Mouse (Mus musculus): Measurements from ENCODE around the gene Scnn1g. TPM values are rescaled to one million over a fixed set of nuclear protein-coding genes. Genes with fewer than 3 reads are reported as not detected.

Gene Scnn1g
- polyA plus RNA-seq, 1 experiment from 2014 or later = not detected

DNA sequence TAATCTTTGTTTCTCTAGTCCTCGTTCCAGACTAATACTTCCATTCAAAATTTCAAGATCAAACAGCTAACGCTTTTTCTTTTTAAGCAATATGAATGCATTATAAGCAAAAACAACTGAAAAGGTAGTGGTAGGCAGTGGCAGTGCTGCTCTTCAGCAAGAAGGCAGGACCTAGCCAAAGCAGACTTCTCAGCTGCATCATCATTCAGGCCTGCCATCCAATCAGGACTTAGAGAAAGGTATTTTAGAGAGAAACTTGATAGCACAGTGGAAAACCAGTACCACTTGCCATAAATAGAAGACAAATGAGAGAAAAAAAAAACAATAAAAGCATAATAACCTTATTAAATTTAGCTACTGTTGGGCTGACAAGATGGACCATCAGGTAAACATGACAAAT, 29.2 kb upstream of the Scnn1g start:
- Histone ChIP-seq H3K4me1 (replicated peaks; ENCODE audit: control insufficient read depth, insufficient read depth, low read length) (peaks cover 34% of the 10 kb centered on the region), H3K4me3 (replicated peaks; ENCODE audit: low read length) (no peak overlapping the region; the same call in 1 of the 2 replicates)

DNA sequence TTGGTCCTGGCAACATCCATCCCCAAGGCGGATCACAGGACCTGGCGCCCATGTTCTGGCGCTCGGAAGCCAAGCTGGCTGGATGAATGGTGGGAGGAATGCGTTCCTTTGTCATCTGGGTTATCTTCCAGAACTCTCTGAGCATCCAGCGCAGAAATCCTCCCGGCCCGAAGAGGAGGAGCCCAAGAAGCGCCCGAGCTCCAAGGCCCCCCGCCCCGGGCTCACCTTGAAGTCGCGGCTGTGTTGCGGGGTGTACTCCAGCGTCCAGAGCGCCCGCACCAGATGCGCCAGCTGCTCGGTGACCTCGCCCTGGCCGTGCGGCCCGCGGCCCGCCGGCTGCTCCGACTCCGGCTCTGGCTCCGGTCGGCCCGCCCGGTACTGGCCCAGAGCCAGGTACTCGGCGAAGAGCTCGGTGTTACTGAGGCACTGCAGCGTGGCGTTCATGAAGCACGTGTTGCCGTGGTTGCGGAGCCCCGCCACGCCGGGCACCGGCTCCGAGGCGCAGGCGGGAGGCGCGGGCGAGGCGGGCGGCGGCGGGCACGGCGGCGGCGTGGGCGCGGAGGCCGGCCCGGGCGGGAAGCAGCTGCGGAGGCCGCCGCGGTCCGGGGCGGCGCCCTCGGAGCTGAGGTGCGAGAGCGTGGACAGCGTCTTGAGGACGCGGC, 27.7 kb upstream of the Scnn1g start:
- no peaks in the 10 kb centered on the region for H3K27me3 ChIP-seq (ENCODE audit: control insufficient read depth, insufficient read depth, low read length)
- peak overlapping the region; percentile 95 for H3K4me2 ChIP-seq (replicated peaks)
- no peaks in the 10 kb centered on the region for H3K9me3 ChIP-seq (ENCODE audit: control insufficient read depth, low read length)
- H3K4me1 ChIP-seq (replicated peaks; ENCODE audit: control insufficient read depth, insufficient read depth, low read length) = peaks cover 34% of the 10 kb centered on the region
- ATAC-seq (ENCODE audit: low FRiP score) = peak; percentile 25
- peak overlapping the region; percentile 91 for H3K27ac ChIP-seq
- under 1% methylated on average over 72 of the region's 77 CpGs for WGBS
- H3K36me3 ChIP-seq (replicated peaks; ENCODE audit: control insufficient read depth, insufficient read depth) = 0 out of 2 replicates have a peak, but pooled peaks cover 3% of the 10 kb centered on the region
- peak overlapping the region; percentile 85 for H3K9ac ChIP-seq
- H3K4me3 ChIP-seq (replicated peaks; ENCODE audit: low read length) = peak overlapping the region; percentile 91
- DNase-seq (ENCODE audit: low spot score) = peak; percentile 26

More for the DNA sequence above, 29.2 kb upstream of the Scnn1g start:
- DNase-seq (ENCODE audit: low spot score) (no peak), ATAC-seq (ENCODE audit: low FRiP score) (no peak)
- H3K27ac ChIP-seq = no peak overlapping the region
- H3K9ac ChIP-seq = no peak overlapping the region
- H3K9me3 ChIP-seq (ENCODE audit: control insufficient read depth, low read length) = no peaks in the 10 kb centered on the region
- WGBS = 89% methylated on average over 2 of the region's 2 CpGs
- H3K4me2 ChIP-seq (replicated peaks) = peak overlapping the region; percentile 95
- H3K27me3 ChIP-seq (ENCODE audit: control insufficient read depth, insufficient read depth, low read length) = no peaks in the 10 kb centered on the region
- H3K36me3 ChIP-seq (replicated peaks; ENCODE audit: control insufficient read depth, insufficient read depth) = 0 out of 2 replicates have a peak, but pooled peaks cover 3% of the 10 kb centered on the region

DNA sequence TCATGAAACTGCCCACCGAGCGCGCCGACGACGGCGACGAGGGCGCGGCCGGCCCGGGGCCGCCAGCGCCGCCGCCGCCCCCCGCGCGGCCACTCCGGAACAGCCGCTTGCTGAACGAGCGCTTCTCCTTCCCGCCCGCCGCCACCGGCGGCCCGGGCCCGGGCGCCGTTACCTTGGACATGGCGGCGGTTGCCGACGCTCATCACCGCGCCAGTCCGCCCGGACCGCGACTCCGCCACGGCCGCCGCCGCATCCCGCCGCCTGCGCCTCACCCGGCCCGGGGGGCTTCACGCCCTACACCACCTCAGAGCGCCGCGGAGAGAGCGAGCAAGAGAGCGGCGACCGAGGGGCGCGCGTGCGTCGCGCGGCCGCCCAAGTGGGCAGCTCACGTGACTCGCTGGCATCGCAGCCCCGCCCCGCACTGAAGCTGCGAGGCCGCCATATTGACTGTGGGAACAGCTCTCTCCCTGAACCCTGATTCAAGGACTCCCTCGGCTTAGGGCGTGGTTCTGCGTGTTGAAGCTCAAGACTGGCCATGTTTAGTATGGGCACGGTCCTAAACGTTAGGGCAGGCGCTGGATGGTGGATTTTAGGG, 27.1 kb upstream of the Scnn1g start, which contains the start of gene Usp31:
Usp31 (minus strand) TSS at position 181 of the 595 bp plus-strand sequence.
- H3K4me3 ChIP-seq (replicated peaks; ENCODE audit: low read length) = peak within 1 kb of the TSS; percentile 91
- WGBS = under 1% methylated on average over 32 of the region's 82 CpGs

DNA sequence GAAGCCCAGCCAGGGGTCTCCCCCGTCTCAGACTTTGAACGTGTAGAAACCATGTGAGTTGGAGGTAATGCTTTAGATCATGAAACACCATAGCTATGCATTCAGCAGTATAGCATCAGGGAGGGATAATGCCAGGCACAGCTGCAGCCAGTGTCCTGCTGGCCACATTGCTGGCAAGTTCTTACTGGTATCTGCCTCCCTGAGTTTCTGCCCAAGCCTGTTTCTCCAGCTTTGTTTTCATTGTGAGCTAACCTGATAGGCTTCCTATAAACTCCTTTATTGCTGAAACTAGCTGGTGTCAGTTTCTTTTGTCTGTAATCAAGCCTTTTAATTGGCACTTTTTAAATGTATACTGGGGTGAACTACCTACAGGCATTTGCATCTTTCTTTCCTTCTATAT, 23.1 kb upstream of the Scnn1g start:
- Histone ChIP-seq H3K4me1 (replicated peaks; ENCODE audit: control insufficient read depth, insufficient read depth, low read length) (peaks cover 2% of the 10 kb centered on the region), H3K9ac (no peak overlapping the region), H3K36me3 (replicated peaks; ENCODE audit: control insufficient read depth, insufficient read depth) (no peaks in the 10 kb centered on the region), H3K27ac (no peak overlapping the region), H3K4me2 (replicated peaks) (no peak overlapping the region), H3K4me3 (replicated peaks; ENCODE audit: low read length) (no peak overlapping the region), H3K9me3 (ENCODE audit: control insufficient read depth, low read length) (no peaks in the 10 kb centered on the region), H3K27me3 (ENCODE audit: control insufficient read depth, insufficient read depth, low read length) (no peaks in the 10 kb centered on the region)
- 66% methylated on average over 2 of the region's 2 CpGs for WGBS
- ATAC-seq (ENCODE audit: low FRiP score) (no peak), DNase-seq (ENCODE audit: low spot score) (no peak)

More for the DNA sequence above, 27.1 kb upstream of the Scnn1g start, which contains the start of gene Usp31:
- DNase-seq (ENCODE audit: low spot score) = peak; percentile 97
- Histone ChIP-seq H3K27me3 (ENCODE audit: control insufficient read depth, insufficient read depth, low read length) (no peaks in the 10 kb centered on the region), H3K36me3 (replicated peaks; ENCODE audit: control insufficient read depth, insufficient read depth) (0 out of 2 replicates have a peak, but pooled peaks cover 3% of the 10 kb centered on the region), H3K4me1 (replicated peaks; ENCODE audit: control insufficient read depth, insufficient read depth, low read length) (peaks cover 34% of the 10 kb centered on the region), H3K27ac (peak within 1 kb of the TSS; percentile 91), H3K9me3 (ENCODE audit: control insufficient read depth, low read length) (no peaks in the 10 kb centered on the region), H3K4me2 (replicated peaks) (peak within 1 kb of the TSS; percentile 95), H3K9ac (peak within 1 kb of the TSS; percentile 85)
- peak; percentile 99 for ATAC-seq (ENCODE audit: low FRiP score)

DNA sequence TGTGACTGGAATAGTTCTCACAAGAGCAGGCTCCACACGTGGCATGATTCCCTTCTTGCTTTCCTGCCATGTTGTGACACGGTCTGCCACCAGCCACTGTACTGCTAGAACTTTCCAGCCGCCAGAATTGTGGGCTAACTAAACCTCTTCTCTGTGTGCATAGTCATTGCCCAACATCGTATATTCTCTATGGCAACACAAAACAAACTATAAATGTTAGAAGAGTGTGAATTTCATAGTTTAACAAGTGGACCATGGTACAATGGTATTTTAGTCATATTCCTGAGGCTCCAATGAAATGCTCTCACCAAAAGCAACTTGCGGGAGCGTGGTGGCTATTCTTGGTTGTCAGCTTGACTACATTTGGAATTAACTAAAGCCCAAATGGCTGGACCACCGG, 17.2 kb upstream of the Scnn1g start:
- H3K4me2 ChIP-seq (replicated peaks) = no peak overlapping the region
- no peak overlapping the region for H3K9ac ChIP-seq
- no peaks in the 10 kb centered on the region for H3K27me3 ChIP-seq (ENCODE audit: control insufficient read depth, insufficient read depth, low read length)
- no peak overlapping the region for H3K27ac ChIP-seq
- no peaks in the 10 kb centered on the region for H3K9me3 ChIP-seq (ENCODE audit: control insufficient read depth, low read length)
- no peak overlapping the region for H3K4me3 ChIP-seq (replicated peaks; ENCODE audit: low read length)
- H3K4me1 ChIP-seq (replicated peaks; ENCODE audit: control insufficient read depth, insufficient read depth, low read length) = no peaks in the 10 kb centered on the region
- H3K36me3 ChIP-seq (replicated peaks; ENCODE audit: control insufficient read depth, insufficient read depth) = no peaks in the 10 kb centered on the region
- 81% methylated on average over 7 of the region's 7 CpGs for WGBS
- ATAC-seq (ENCODE audit: low FRiP score) = no peak
- DNase-seq (ENCODE audit: low spot score) = no peak

DNA sequence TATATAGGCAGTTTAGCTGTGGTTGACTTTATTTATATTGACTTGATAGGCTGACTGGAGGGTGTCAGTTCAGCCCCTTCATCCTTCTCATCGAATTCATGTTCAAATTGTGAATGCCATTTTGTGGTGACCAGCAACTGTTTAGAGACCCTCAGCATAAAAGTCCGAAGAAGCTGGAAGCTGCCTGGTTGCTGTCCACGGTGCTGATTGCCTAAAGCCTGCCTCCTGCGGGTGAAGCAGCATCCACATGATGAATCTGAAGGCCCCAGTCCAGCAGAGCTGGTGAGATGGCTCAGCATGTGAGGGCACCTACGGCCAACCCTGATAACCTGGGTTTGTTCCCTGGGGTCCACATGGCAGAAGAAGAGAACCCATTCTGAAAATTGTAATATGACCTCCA, 4.1 kb upstream of the Scnn1g start:
- 20% methylated on average over 5 of the region's 5 CpGs for WGBS
- Histone ChIP-seq H3K4me3 (replicated peaks; ENCODE audit: low read length) (no peak overlapping the region), H3K36me3 (replicated peaks; ENCODE audit: control insufficient read depth, insufficient read depth) (no peaks in the 10 kb centered on the region), H3K9ac (no peak overlapping the region), H3K9me3 (ENCODE audit: control insufficient read depth, low read length) (no peaks in the 10 kb centered on the region), H3K27ac (no peak overlapping the region), H3K4me1 (replicated peaks; ENCODE audit: control insufficient read depth, insufficient read depth, low read length) (0 out of 2 replicates have a peak, but pooled peaks cover 6% of the 10 kb centered on the region), H3K4me2 (replicated peaks) (no peak overlapping the region), H3K27me3 (ENCODE audit: control insufficient read depth, insufficient read depth, low read length) (peaks cover 23% of the 10 kb centered on the region)
- DNase-seq (ENCODE audit: low spot score) = no peak
- no peak for ATAC-seq (ENCODE audit: low FRiP score)

DNA sequence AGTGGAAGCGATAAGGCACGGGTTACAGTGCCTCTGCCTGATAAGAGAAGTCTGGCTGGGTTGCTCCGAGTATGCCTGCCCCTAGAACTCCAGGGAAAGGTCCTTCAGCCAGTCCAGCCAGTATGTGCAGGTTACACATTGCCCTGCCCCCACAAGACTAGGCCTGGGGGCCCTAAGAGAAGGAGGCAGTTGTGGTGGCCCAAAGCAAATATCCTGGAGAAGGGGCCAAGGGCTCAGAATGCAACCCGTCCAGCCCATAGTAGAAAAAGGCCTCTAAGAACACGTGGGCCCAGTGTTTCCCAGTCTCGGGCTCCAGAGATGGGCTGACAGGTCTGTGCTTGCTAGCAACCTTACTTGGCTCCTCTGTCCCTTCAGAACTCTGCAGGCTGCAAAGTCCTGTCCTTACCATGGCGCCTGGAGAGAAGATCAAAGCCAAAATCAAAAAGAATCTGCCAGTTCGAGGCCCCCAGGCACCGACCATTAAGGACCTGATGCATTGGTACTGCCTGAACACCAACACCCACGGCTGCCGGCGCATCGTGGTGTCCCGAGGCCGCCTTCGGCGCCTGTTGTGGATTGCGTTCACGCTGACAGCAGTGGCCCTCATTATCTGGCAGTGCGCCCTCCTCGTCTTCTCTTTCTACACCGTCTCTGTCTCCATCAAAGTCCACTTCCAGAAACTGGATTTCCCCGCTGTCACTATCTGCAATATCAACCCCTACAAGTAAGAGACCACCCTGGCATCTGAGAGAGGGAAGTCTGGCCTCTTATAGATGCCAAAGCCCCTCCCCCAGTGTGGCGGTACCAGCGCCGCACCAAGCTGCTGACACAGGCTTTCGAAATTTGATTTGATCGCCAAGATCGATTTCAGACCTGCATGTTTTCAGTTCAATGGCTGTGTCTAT, 3.5 kb downstream of the Scnn1g start:
- H3K36me3 ChIP-seq (replicated peaks; ENCODE audit: control insufficient read depth, insufficient read depth) = no peaks in the 10 kb centered on the region
- WGBS = 75% methylated on average over 29 of the region's 29 CpGs
- DNase-seq (ENCODE audit: low spot score) = no peak
- H3K9ac ChIP-seq = no peak overlapping the region
- no peak for ATAC-seq (ENCODE audit: low FRiP score)
- H3K27me3 ChIP-seq (ENCODE audit: control insufficient read depth, insufficient read depth, low read length) = peaks cover 32% of the 10 kb centered on the region
- H3K4me1 ChIP-seq (replicated peaks; ENCODE audit: control insufficient read depth, insufficient read depth, low read length) = 0 out of 2 replicates have a peak, but pooled peaks cover 6% of the 10 kb centered on the region
- H3K4me2 ChIP-seq (replicated peaks) = no peak overlapping the region
- H3K27ac ChIP-seq = no peak overlapping the region
- H3K9me3 ChIP-seq (ENCODE audit: control insufficient read depth, low read length) = no peaks in the 10 kb centered on the region
- no peak overlapping the region for H3K4me3 ChIP-seq (replicated peaks; ENCODE audit: low read length)

DNA sequence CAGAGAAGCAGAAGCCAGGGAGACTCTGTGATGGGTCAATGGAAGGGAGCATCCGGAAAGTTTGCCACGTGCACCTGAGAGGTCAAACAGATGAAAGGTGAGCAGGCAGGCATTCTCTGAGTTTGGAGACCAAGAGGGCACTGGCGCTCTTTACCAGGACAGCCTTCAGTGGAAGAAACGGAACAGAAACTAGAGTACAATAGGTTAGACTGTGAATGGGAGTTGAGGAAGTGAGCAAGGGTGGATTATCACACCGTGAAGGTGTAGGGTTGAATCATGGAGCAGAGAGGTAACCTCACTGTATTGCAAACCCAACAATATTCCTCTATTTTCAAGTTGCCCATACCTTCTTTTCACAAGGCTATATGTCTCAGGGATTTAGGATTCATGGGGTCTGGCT, 16.0 kb downstream of the Scnn1g start:
- H3K9me3 ChIP-seq (ENCODE audit: control insufficient read depth, low read length) = no peaks in the 10 kb centered on the region
- H3K4me3 ChIP-seq (replicated peaks; ENCODE audit: low read length) = no peak overlapping the region
- H3K4me2 ChIP-seq (replicated peaks) = no peak overlapping the region
- H3K4me1 ChIP-seq (replicated peaks; ENCODE audit: control insufficient read depth, insufficient read depth, low read length) = no peaks in the 10 kb centered on the region
- DNase-seq (ENCODE audit: low spot score) (no peak), ATAC-seq (ENCODE audit: low FRiP score) (no peak)
- H3K27me3 ChIP-seq (ENCODE audit: control insufficient read depth, insufficient read depth, low read length) = no peaks in the 10 kb centered on the region
- 84% methylated on average over 5 of the region's 5 CpGs for WGBS
- H3K9ac ChIP-seq = no peak overlapping the region
- no peaks in the 10 kb centered on the region for H3K36me3 ChIP-seq (replicated peaks; ENCODE audit: control insufficient read depth, insufficient read depth)
- H3K27ac ChIP-seq = no peak overlapping the region

DNA sequence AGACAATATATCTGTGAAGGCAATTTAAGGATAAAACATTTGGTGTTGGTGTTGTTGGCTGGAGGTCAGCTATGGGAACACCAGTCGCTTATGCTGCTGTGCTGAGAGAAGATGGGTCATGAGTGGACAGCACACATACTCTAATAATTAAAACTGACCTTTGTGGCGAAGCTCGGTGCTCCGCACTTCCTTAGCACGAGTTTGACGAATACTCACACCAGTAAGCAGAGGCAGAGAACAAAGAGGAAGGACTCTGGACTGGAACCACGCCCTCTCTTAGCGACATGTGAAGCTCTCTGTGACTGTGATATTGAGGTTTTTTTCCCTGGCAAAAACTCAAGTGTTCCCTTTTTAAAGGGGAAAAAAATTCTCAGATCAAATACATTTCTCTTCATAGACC, 20.5 kb downstream of the Scnn1g start:
- H3K27ac ChIP-seq = no peak overlapping the region
- no peaks in the 10 kb centered on the region for H3K27me3 ChIP-seq (ENCODE audit: control insufficient read depth, insufficient read depth, low read length)
- H3K4me3 ChIP-seq (replicated peaks; ENCODE audit: low read length) = no peak overlapping the region
- no peak overlapping the region for H3K4me2 ChIP-seq (replicated peaks)
- ATAC-seq (ENCODE audit: low FRiP score) = no peak
- H3K9ac ChIP-seq = no peak overlapping the region
- DNase-seq (ENCODE audit: low spot score) = no peak
- H3K36me3 ChIP-seq (replicated peaks; ENCODE audit: control insufficient read depth, insufficient read depth) = no peaks in the 10 kb centered on the region
- no peaks in the 10 kb centered on the region for H3K4me1 ChIP-seq (replicated peaks; ENCODE audit: control insufficient read depth, insufficient read depth, low read length)
- 75% methylated on average over 8 of the region's 8 CpGs for WGBS
- no peaks in the 10 kb centered on the region for H3K9me3 ChIP-seq (ENCODE audit: control insufficient read depth, low read length)
